Comparison of ENCODE assay signal across 13 mouse cellular contexts in the genomic region with DNA sequence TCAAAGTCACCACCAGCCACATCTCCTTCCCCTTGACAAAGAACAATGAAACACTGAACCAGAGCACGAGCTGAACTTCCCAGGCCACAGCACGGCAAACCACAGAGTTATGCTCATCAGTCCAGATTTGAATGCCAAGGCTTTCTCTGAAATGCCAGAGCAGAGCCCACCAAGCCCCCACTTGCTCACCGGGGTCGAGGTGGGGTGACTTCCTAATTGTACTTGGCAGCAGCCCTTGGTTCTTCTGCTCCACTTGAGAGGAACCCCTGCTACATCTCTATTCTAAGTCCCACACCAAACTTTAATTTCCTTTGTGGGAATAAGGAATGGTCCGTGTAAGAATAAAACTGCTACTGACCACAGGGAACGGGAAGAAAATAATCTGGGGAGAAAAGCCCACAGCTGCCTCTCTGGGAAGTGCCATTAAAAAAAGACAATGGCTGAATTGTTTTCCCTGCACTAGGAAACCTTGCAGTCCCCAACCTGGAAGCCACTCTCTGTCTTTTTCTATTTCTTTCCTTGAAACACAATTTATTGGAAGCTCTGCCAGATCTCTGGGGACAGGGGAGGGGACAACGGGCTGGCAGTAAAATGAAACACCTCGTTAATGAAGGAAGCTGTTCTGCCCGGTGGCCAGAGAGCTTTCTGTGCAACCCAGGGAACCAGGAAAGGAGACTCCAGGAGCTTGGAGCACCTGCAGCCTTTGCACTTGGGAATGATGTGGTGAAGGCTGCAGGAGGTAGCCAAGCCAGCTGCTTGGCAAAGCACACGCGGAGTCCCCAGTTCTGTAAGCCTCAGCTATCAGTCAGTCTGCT.
DNase-seq lines count a peak whose midpoint lies in the region; ATAC-seq lines count a peak whose summit lies in the region.
"Had no signal": no experiment of that assay in that cellular context is flagged by ENCODE, and none has a peak within 500 bp of the region (broad histone marks: within the 10 kb centered on the region; RNA-seq: fewer than 3 reads in every experiment).

No protein-coding gene starts in this region.

- no peak overlapping the region for H3K4me2 ChIP-seq in forebrain, embryonic 15.5 days (replicated peaks)
- H3K4me2 ChIP-seq in forebrain, embryonic 12.5 days: no peak overlapping the region
- H3K4me2 ChIP-seq in midbrain, embryonic 12.5 days (replicated peaks): no peak overlapping the region
- H3K4me2 ChIP-seq in midbrain, embryonic 15.5 days: no peak overlapping the region
- H3K4me2 ChIP-seq in hindbrain, embryonic 13.5 days: no peak overlapping the region
- H3K4me2 ChIP-seq: lung, embryonic 15.5 days had no signal

- 0 out of 2 replicates have a peak overlapping the region, but pooled peaks have one; percentile 11 for H3K27ac ChIP-seq in forebrain, embryonic 15.5 days (replicated peaks)
- no peak overlapping the region for H3K27ac ChIP-seq in forebrain, embryonic 12.5 days
- H3K27ac ChIP-seq in midbrain, embryonic 12.5 days (replicated peaks): 0 out of 2 replicates have a peak overlapping the region, but pooled peaks have one; percentile 42
- H3K27ac ChIP-seq in midbrain, embryonic 15.5 days: no peak overlapping the region
- H3K27ac ChIP-seq in hindbrain, embryonic 13.5 days: peak overlapping the region; percentile 2; the same call in 1 of the 2 replicates
- H3K27ac ChIP-seq: lung, embryonic 15.5 days had no signal

- H3K4me3 ChIP-seq in forebrain, embryonic 15.5 days: no peak overlapping the region
- no peak overlapping the region for H3K4me3 ChIP-seq in forebrain, embryonic 12.5 days (replicated peaks)
- H3K4me3 ChIP-seq in midbrain, embryonic 12.5 days: no peak overlapping the region
- no peak overlapping the region for H3K4me3 ChIP-seq in midbrain, embryonic 15.5 days
- no peak overlapping the region for H3K4me3 ChIP-seq in hindbrain, embryonic 13.5 days
- H3K4me3 ChIP-seq: lung, embryonic 15.5 days; megakaryocyte, embryonic 14.5 days had no signal

- no peaks in the 10 kb centered on the region for H3K9me3 ChIP-seq in forebrain, embryonic 15.5 days
- no peaks in the 10 kb centered on the region for H3K9me3 ChIP-seq in forebrain, embryonic 12.5 days
- no peaks in the 10 kb centered on the region for H3K9me3 ChIP-seq in midbrain, embryonic 12.5 days
- H3K9me3 ChIP-seq in midbrain, embryonic 15.5 days: no peaks in the 10 kb centered on the region
- H3K9me3 ChIP-seq in hindbrain, embryonic 13.5 days: no peaks in the 10 kb centered on the region
- H3K9me3 ChIP-seq: lung, embryonic 15.5 days; megakaryocyte, embryonic 14.5 days had no signal

- H3K36me3 ChIP-seq in forebrain, embryonic 15.5 days: no peaks in the 10 kb centered on the region
- H3K36me3 ChIP-seq in forebrain, embryonic 12.5 days (replicated peaks): no peaks in the 10 kb centered on the region
- H3K36me3 ChIP-seq in midbrain, embryonic 12.5 days: no peaks in the 10 kb centered on the region
- no peaks in the 10 kb centered on the region for H3K36me3 ChIP-seq in midbrain, embryonic 15.5 days (replicated peaks)
- no peaks in the 10 kb centered on the region for H3K36me3 ChIP-seq in hindbrain, embryonic 13.5 days
- H3K36me3 ChIP-seq: lung, embryonic 15.5 days had no signal

- peaks cover 46% of the 10 kb centered on the region for H3K4me1 ChIP-seq in forebrain, embryonic 15.5 days
- peaks cover 44% of the 10 kb centered on the region for H3K4me1 ChIP-seq in forebrain, embryonic 12.5 days
- peaks cover 39% of the 10 kb centered on the region for H3K4me1 ChIP-seq in midbrain, embryonic 12.5 days
- H3K4me1 ChIP-seq in midbrain, embryonic 15.5 days: peaks cover 27% of the 10 kb centered on the region
- peaks cover 51% of the 10 kb centered on the region for H3K4me1 ChIP-seq in hindbrain, embryonic 13.5 days (replicated peaks)

- WGBS in forebrain, embryonic 15.5 days: 29% methylated on average over 11 of the region's 11 CpGs
- 39% methylated on average over 11 of the region's 11 CpGs for WGBS in forebrain, embryonic 12.5 days
- WGBS in midbrain, embryonic 12.5 days: 55% methylated on average over 11 of the region's 11 CpGs
- 40% methylated on average over 11 of the region's 11 CpGs for WGBS in midbrain, embryonic 15.5 days
- WGBS in hindbrain, embryonic 13.5 days: 38% methylated on average over 11 of the region's 11 CpGs

- DNase-seq in retina, postnatal 1 day: peak; percentile 75
- no peak for DNase-seq in lung, postnatal 10 days
- DNase-seq: cerebellum, adult 8-10 months; kidney, adult 9 months; right cerebral cortex, postnatal 25 days; thymus, adult 2 months had no signal

- H3K27me3 ChIP-seq in forebrain, embryonic 15.5 days: no peaks in the 10 kb centered on the region
- peaks cover 8% of the 10 kb centered on the region for H3K27me3 ChIP-seq in forebrain, embryonic 12.5 days
- no peaks in the 10 kb centered on the region for H3K27me3 ChIP-seq in midbrain, embryonic 12.5 days
- H3K27me3 ChIP-seq in midbrain, embryonic 15.5 days (replicated peaks): no peaks in the 10 kb centered on the region
- H3K27me3 ChIP-seq in hindbrain, embryonic 13.5 days: no peaks in the 10 kb centered on the region
- H3K27me3 ChIP-seq: lung, embryonic 15.5 days had no signal

- no peak for ATAC-seq in forebrain, embryonic 15.5 days (replicated peaks)
- ATAC-seq in forebrain, embryonic 12.5 days (ENCODE audit: low FRiP score): no peak
- ATAC-seq in midbrain, embryonic 12.5 days (ENCODE audit: low FRiP score, low read depth): no peak
- ATAC-seq in midbrain, embryonic 15.5 days (replicated peaks): no peak
- ATAC-seq in hindbrain, embryonic 13.5 days (ENCODE audit: low FRiP score): no peak

- H3K9ac ChIP-seq in forebrain, embryonic 15.5 days (replicated peaks): no peak overlapping the region
- no peak overlapping the region for H3K9ac ChIP-seq in forebrain, embryonic 12.5 days
- no peak overlapping the region for H3K9ac ChIP-seq in midbrain, embryonic 12.5 days (replicated peaks)
- no peak overlapping the region for H3K9ac ChIP-seq in midbrain, embryonic 15.5 days
- H3K9ac ChIP-seq in hindbrain, embryonic 13.5 days: no peak overlapping the region
- H3K9ac ChIP-seq: lung, embryonic 15.5 days had no signal

Comparison
In these comparisons a context has a peak if more than half of its experiments do, and no peak if none do; other contexts are left out.
1. H3K27ac ChIP-seq: peak in forebrain, embryonic 15.5 days (single experiment), midbrain, embryonic 12.5 days (single experiment) and hindbrain, embryonic 13.5 days (single experiment); none in forebrain, embryonic 12.5 days (single experiment) and midbrain, embryonic 15.5 days (single experiment).